Mouse (Mus musculus) frontal cortex, postnatal 14 days (tissue): Measurements from ENCODE around the gene Tmem97.

Experiments
- DNase-seq, 2 experiments: peaks; one replicate each; pipeline ENCODE4 v3.0.0; 2022; ENCODE audit warnings: low spot score in 2 of 2

Gene Tmem97

GRCm38 (mm10) chr11:78512025-78512957, 38.3 kb downstream of the Tmem97 start, which contains the start of the genes Tmem199 and Poldip2:
Gene Tmem199, minus strand, starts transcription at chr11:78512172.
Gene Poldip2, plus strand, starts transcription at chr11:78512193.
- DNase-seq = peak; percentile 81 to 83

GRCm38 (mm10) chr11:78509148-78509547, 41.4 kb downstream of the Tmem97 start:
- no peak for DNase-seq

- no peak for DNase-seq
Observed at GRCm38 (mm10) chr11:78505430-78505829, 45.1 kb downstream of the Tmem97 start.

GRCm38 (mm10) chr11:78502909-78503650, 47.5 kb downstream of the Tmem97 start, which contains the start of gene Sebox:
Gene Sebox, plus strand, starts transcription at chr11:78503447.
- no peak for DNase-seq

- no peak for DNase-seq
Observed at GRCm38 (mm10) chr11:78501529-78501928, 49.0 kb downstream of the Tmem97 start.

- no peak for DNase-seq
Observed at GRCm38 (mm10) chr11:78500623-78501202, 49.9 kb downstream of the Tmem97 start.

GRCm38 (mm10) chr11:78499543-78499942, 51.0 kb downstream of the Tmem97 start:
- no peak for DNase-seq

GRCm38 (mm10) chr11:78499004-78499403, 51.6 kb downstream of the Tmem97 start, which contains the start of gene Vtn:
Gene Vtn, plus strand, starts transcription at chr11:78499091.
- no peak for DNase-seq

- peak; percentile 92 to 94 for DNase-seq
Observed at GRCm38 (mm10) chr11:78497544-78498522, 52.7 kb downstream of the Tmem97 start, which contains the start of gene Sarm1. Gene Sarm1, minus strand, starts transcription at chr11:78497754.

- DNase-seq = peak in 1 of 2 experiments; percentile 51
Observed at GRCm38 (mm10) chr11:78497071-78497541, 53.5 kb downstream of the Tmem97 start.

- no peak for DNase-seq
Observed at GRCm38 (mm10) chr11:78495904-78496303, 54.7 kb downstream of the Tmem97 start.
